Mouse (Mus musculus) heart, adult 2 months (tissue): Measurements from ENCODE around the gene Calcoco1. TPM values are rescaled to one million over a fixed set of nuclear protein-coding genes. Genes with fewer than 3 reads are reported as not detected.
A peak's percentile ranks its signal among the peaks of the same experiment; 100 is the strongest.
"Not testable (repeated sequence)": the region's sequence is repeated elsewhere in the genome, so short reads cannot be mapped to it uniquely, and the experiment has no call there.

Experiments
- DNase-seq, 2 experiments: peaks; one replicate each; pipeline ENCODE4 v3.0.0; 2021
- H3K27ac ChIP-seq: fragments of 200-600 bp; 2 replicates; pipeline ENCODE4 v1.8.1; 2022
- H3K27me3 ChIP-seq: fragments of 200-500 bp; 2 replicates; pipeline ENCODE4 v1.6.1; 2012; ENCODE audit warnings: mild to moderate bottlenecking, low read length, inconsistent platforms, mixed read lengths; ENCODE audit not compliant: control insufficient read depth, insufficient read depth
- H3K36me3 ChIP-seq: fragments of 200-500 bp; 2 replicates; pipeline ENCODE4 v1.6.1; 2012; ENCODE audit warnings: low read length, inconsistent platforms; ENCODE audit not compliant: control insufficient read depth, insufficient read depth
- H3K4me1 ChIP-seq: fragments of 200-500 bp; 2 replicates; pipeline ENCODE4 v1.6.1; 2011; ENCODE audit warnings: low read length; ENCODE audit not compliant: control insufficient read depth, insufficient read depth
- H3K4me3 ChIP-seq: fragments of 200-600 bp; 2 replicates; pipeline ENCODE4 v1.8.1; 2022
- H3K79me2 ChIP-seq: fragments of 200-500 bp; replicated peaks from 2 replicates; pipeline ENCODE4 v1.6.1; 2012; ENCODE audit warnings: mild to moderate bottlenecking, inconsistent platforms, low read length, moderate library complexity, mixed read lengths; ENCODE audit not compliant: control insufficient read depth, insufficient read depth
- H3K9ac ChIP-seq: fragments of 200-500 bp; 2 replicates; pipeline ENCODE4 v1.6.1; 2012; ENCODE audit warnings: low read depth, mild to moderate bottlenecking, control low read depth, inconsistent platforms, low read length, mixed read lengths
- CTCF ChIP-seq: fragments of 200-600 bp; IDR thresholded peaks from 2 replicates; pipeline ENCODE4 v1.8.1; 2022; ENCODE audit warnings: antibody characterized with exemption, mild to moderate bottlenecking, moderate library complexity
- EP300 ChIP-seq: fragments of 200-500 bp; IDR thresholded peaks from 2 replicates; pipeline ENCODE4 v1.6.1; 2011; ENCODE audit warnings: low read depth, low read length, control low read depth; ENCODE audit not compliant: insufficient read depth
- POLR2A ChIP-seq: fragments of 200-500 bp; IDR thresholded peaks from 2 replicates; pipeline ENCODE4 v1.6.1; 2011; ENCODE audit warnings: mild to moderate bottlenecking, low read depth, low read length, control low read depth; ENCODE audit not compliant: insufficient read depth
- WGBS: fragments of 180-500 bp; shearing (Covaris S2); methylation state at CpG from one replicate; pipeline ENCODE4 v1.1.7; 2018; 5-methylcytosine and 5-hydroxymethylcytosine counted together
- intact Hi-C: fragments of 180-260 bp; cut with DNase I; formaldehyde crosslinking; loops from one replicate; pipeline ENCODE4 v1.15.1; 2025
- microRNA-seq, 2 experiments: library from miRNA; unstranded; fragments of <30 nt; microRNA quantifications; one replicate each; pipeline ENCODE4 v1.2.0; 2021
- polyA plus RNA-seq: library from polyadenylated mRNA; depleted of rRNA; stranded (reverse); fragments of >200 nt; gene quantifications from 2 replicates; pipeline ENCODE4 v1.2.3, GENCODE M21; 2012; rRNA removed
- total RNA-seq, 2 experiments: library from RNA; stranded (reverse); gene quantifications; 2 replicates each; pipeline ENCODE4 v1.2.3; 2021

Calcoco1 gene
- total and polyA plus RNA-seq, 3 experiments: 98.0 to 124 (median 108) TPM

DNA sequence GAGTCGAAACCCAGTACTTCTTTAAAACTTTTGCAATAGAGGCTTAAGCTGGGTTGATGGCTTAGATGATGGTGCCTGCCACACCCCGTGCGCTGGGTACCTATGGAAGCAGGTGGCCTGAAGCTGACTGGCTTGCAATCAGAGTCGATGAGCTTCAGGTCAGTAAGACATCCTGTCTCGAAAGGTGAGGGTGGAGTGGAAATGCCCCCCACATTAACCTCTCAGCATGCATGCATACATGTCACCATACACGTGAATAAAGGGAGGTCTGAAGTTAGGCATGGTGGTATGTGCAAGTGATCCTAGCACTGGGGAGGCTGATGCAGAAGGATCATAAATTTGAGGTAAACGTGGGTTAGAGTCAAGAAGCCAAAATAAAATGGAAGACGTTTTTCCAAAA is 52.4 kb downstream of the Calcoco1 start:
- Histone ChIP-seq H3K79me2 (peaks cover 5% of the 10 kb centered on the region), H3K36me3 (peaks cover 4% of the 10 kb centered on the region), H3K4me3 (no peak overlapping the region), H3K4me1 (peaks cover 5% of the 10 kb centered on the region), H3K27me3 (no peaks in the 10 kb centered on the region), H3K9ac (no peak overlapping the region), H3K27ac (no peak overlapping the region; the same call in 1 of the 2 replicates)
- WGBS: 80% methylated on average over 8 of the region's 8 CpGs
- intact Hi-C loops: loop anchor here (5.0 kb wide), 1 partner anchor 122 kb away; no protein-coding TSS in a partner anchor
- DNase-seq: no peak
- no peak for TF ChIP-seq CTCF
- no peak for TF ChIP-seq EP300
- TF ChIP-seq POLR2A: no peak

DNA sequence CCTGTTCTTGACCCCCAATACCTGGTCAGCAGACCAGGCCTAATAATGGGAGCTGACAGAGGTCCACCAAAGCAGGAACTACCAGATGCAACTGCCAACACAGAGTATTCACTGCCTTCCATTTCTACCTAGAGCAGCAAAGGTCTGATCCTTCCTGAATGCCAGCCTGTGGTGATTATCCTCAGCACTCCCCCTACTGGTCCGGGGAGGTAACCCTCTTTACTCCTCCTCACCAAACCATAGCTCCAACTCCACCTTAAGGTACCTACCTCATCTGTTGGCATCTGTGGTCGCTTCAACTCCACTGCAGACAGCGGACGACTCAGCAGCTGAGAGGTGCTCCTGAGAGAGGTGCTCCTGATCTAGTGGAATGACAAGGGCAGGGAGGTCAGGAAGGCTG is 56.5 kb downstream of the Calcoco1 start:
- TF ChIP-seq CTCF: peak; percentile 79
- 0 out of 2 replicates have a peak, but pooled peaks have one; percentile 18 for TF ChIP-seq EP300
- TF ChIP-seq POLR2A: no peak
- Histone ChIP-seq H3K36me3 (peaks cover 21% of the 10 kb centered on the region), H3K79me2 (peaks cover 2% of the 10 kb centered on the region), H3K9ac (no peak overlapping the region), H3K4me3 (no peak overlapping the region), H3K27me3 (no peaks in the 10 kb centered on the region), H3K27ac (no peak overlapping the region), H3K4me1 (peaks cover 4% of the 10 kb centered on the region)
- WGBS: 27% methylated on average over 4 of the region's 4 CpGs
- DNase-seq: peak; percentile 36 to 53
- intact Hi-C loops: loop anchor here (5.0 kb wide), 1 partner anchor 118 kb away; no protein-coding TSS in a partner anchor

DNA sequence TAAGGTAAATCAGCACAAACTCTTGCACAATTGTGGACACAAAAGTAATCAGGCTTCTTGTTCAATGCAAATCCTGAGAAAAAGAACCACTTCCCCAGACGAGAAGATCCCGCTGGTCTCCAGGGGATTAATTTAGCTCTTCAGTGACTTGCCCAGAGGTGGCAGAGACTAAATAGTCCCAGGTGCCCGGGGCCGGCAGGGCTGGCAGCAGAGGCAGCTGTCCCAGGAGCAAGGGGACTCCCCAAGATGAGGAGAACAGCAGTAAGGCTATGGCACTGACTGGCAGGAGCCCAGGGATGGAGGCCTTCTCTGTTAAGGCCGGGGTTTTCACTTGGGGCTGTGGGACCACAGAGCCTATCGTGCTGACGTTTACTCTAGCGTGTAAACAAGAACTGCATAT is 58.2 kb downstream of the Calcoco1 start:
- intact Hi-C loops: no loop called here
- WGBS: 77% methylated on average over 8 of the region's 8 CpGs
- no peak for TF ChIP-seq POLR2A
- TF ChIP-seq EP300: no peak
- no peak for TF ChIP-seq CTCF
- no peak for DNase-seq
- Histone ChIP-seq H3K9ac (no peak overlapping the region), H3K27me3 (no peaks in the 10 kb centered on the region), H3K36me3 (peaks cover 21% of the 10 kb centered on the region), H3K4me1 (peaks cover 2% of the 10 kb centered on the region; the same call in 1 of the 2 replicates), H3K4me3 (no peak overlapping the region), H3K27ac (no peak overlapping the region), H3K79me2 (no peaks in the 10 kb centered on the region; the same call in 1 of the 2 replicates)

DNA sequence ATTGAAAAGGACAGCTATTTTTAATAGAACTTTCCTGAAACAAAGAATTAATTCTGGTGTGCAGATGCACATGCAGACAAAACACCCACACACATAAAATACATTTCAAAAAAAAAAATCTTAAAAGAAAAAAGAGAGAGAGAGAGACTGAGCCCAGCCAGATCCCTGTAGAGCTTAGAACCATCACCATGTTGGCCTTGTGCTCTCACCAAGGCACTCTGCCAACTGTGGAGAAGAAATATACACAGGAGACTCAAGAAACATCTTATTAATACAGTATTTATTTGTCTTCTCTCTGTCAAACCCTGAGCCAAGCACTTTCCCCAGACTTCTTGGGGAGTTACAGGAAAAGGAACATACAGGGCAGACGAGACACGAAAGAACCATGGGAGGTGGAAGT is 59.4 kb downstream of the Calcoco1 start:
- H3K36me3 ChIP-seq: peaks cover 21% of the 10 kb centered on the region
- WGBS: 54% methylated on average over 2 of the region's 2 CpGs

DNA sequence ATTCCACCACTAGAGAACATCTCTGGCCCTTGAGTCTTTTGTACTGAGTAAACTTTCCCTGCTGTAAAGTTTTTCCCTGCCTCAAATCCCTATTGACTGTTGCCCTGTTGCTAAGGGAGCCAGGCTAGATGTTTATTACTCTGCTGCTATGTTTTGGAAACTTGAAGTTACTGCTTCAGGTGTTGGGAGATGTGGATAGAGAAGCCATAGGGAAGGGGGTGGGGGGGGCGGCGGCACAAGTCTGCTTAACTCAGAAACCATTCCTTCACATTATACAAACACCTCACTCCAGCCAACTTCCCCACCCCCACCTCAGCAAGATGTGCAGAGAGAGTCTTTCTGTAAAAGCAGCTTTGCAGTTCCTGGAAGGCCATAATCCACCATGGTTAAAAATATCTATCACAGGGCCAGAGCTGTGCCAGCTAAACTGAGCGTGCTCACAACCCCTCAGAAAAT is 64.0 kb downstream of the Calcoco1 start:
- Histone ChIP-seq H3K4me3 (no peak overlapping the region), H3K9ac (peak overlapping the region; percentile 11), H3K79me2 (no peaks in the 10 kb centered on the region), H3K27me3 (no peaks in the 10 kb centered on the region), H3K27ac (peak overlapping the region; percentile 82), H3K36me3 (peaks cover 20% of the 10 kb centered on the region), H3K4me1 (peaks cover 3% of the 10 kb centered on the region)
- intact Hi-C loops: no loop called here
- no peak for TF ChIP-seq POLR2A
- peak in 1 of 2 experiments; percentile 21 for DNase-seq
- 40% methylated on average over 3 of the region's 3 CpGs for WGBS

More for the DNA sequence above, 59.4 kb downstream of the Calcoco1 start:
- H3K4me3 ChIP-seq, H3K27me3 ChIP-seq, H3K79me2 ChIP-seq, H3K27ac ChIP-seq, H3K9ac ChIP-seq, DNase-seq, H3K4me1 ChIP-seq, intact Hi-C loops: not testable (repeated sequence)

Small RNAs within 50 kb of the gene (microRNA-seq; reads per million reads assigned to microRNA genes)
- 0 to 0.77 reads per million in 2 experiments for gene Mir688

Other genes starting within 250 kb of the Calcoco1 start
- not detected for gene Gm10337, start 218.5 kb downstream of the Calcoco1 start, total RNA-seq
- gene Gm10337, start 218.5 kb downstream of the Calcoco1 start, polyA plus RNA-seq: not detected in 2 replicates
- gene Map3k12, start 205.1 kb downstream of the Calcoco1 start, total RNA-seq: 1 to 10 TPM; 2.1 to 2.4 TPM
- 4.1 and 5.5 TPM in 2 replicates for gene Map3k12, start 205.1 kb downstream of the Calcoco1 start, polyA plus RNA-seq
- 10 to 100 TPM; 37.4 to 43.6 TPM for gene Tarbp2, start 204.0 kb downstream of the Calcoco1 start, total RNA-seq
- 79.2 and 85.0 TPM in 2 replicates for gene Tarbp2, start 204.0 kb downstream of the Calcoco1 start, polyA plus RNA-seq
- 1 to 10 TPM in 1 of 2 experiments, under 1 TPM in 1; 0.50 to 1.4 TPM for gene Npff, start 197.2 kb downstream of the Calcoco1 start, total RNA-seq
- 5.1 and 6.3 TPM in 2 replicates for gene Npff, start 197.2 kb downstream of the Calcoco1 start, polyA plus RNA-seq
- gene Gm28047, start 97.1 kb downstream of the Calcoco1 start, total RNA-seq: 1 to 10 TPM in 1 of 2 experiments, under 1 TPM in 1; 0.36 to 1.3 TPM
- gene Gm28047, start 97.1 kb downstream of the Calcoco1 start, polyA plus RNA-seq: not detected in 2 replicates
- 10 to 100 TPM; 49.9 TPM for gene Atf7, start 96.7 kb downstream of the Calcoco1 start, total RNA-seq
- gene Atf7, start 96.7 kb downstream of the Calcoco1 start, polyA plus RNA-seq: 77.6 and 122 TPM in 2 replicates
- 10 to 100 TPM; 30.6 to 33.5 TPM for gene Atp5g2, start 49.8 kb downstream of the Calcoco1 start, total RNA-seq
- gene Atp5g2, start 49.8 kb downstream of the Calcoco1 start, polyA plus RNA-seq: 417 and 578 TPM in 2 replicates
- not detected for gene Hoxc13, start 198.9 kb upstream of the Calcoco1 start, total RNA-seq
- not detected in 2 replicates for gene Hoxc13, start 198.9 kb upstream of the Calcoco1 start, polyA plus RNA-seq
- gene Hoxc12, start 214.6 kb upstream of the Calcoco1 start, total RNA-seq: not detected
- gene Hoxc12, start 214.6 kb upstream of the Calcoco1 start, polyA plus RNA-seq: not detected in 2 replicates
- not detected for gene Hoxc11, start 232.2 kb upstream of the Calcoco1 start, total RNA-seq
- gene Hoxc11, start 232.2 kb upstream of the Calcoco1 start, polyA plus RNA-seq: not detected in 2 replicates
- gene Hoxc10, start 244.6 kb upstream of the Calcoco1 start, total RNA-seq: not detected
- gene Hoxc10, start 244.6 kb upstream of the Calcoco1 start, polyA plus RNA-seq: not detected in 2 replicates
- gene Hoxc5, start 245.3 kb upstream of the Calcoco1 start, total RNA-seq: not detected
- gene Hoxc5, start 245.3 kb upstream of the Calcoco1 start, polyA plus RNA-seq: 0.20 TPM in 1 of 2 replicates, not detected in the other